Mouse (Mus musculus): ENCODE measurements around the gene Umad1. TPM values are rescaled to one million over a fixed set of nuclear protein-coding genes. Genes with fewer than 3 reads are reported as not detected.

The Umad1 gene
- polyA plus RNA-seq, 1 experiment from 2014 or later: 25.8 TPM

DNA sequence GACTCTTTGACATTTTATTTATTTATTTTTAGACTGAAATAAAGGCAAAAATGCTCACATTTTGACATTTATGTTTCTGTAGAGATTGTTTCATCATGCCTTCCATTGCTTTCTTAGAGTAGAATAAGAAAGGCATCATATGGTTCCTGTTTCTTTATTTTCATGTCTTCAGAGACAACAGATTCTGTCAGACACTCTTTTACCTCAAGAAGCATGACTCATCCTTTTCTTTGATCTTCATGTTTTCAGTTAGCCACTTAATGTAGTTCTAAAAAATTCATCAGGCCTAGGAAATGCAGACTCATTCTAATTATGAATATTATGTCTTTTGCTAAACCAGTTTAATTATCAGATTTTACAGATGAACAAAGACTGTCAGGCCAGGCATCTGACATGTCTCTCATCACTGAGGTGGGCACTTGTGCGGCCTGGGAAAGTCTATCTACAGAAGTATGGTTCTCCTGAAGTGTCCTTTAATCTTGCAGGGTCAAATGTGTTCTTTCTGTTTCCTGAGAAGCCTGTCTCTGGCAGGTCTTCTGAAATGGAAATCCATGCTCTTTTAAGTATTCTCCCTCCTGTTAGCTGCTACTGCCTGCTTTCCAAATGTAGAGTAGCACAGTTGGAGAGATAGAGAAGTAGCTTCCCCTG, 231.0 kb downstream of the Umad1 start:
- Histone ChIP-seq H3K27me3 (ENCODE audit: control insufficient read depth, insufficient read depth, low read length) (no peaks in the 10 kb centered on the region), H3K9ac (ENCODE audit: low read length) (no peak overlapping the region), H3K4me2 (ENCODE audit: low read depth) (no peak overlapping the region), H3K27ac (ENCODE audit: low read depth, low read length) (no peak overlapping the region), H3K36me3 (ENCODE audit: control insufficient read depth, insufficient read depth, low read length) (no peaks in the 10 kb centered on the region), H3K4me1 (ENCODE audit: control insufficient read depth, insufficient read depth, low read length) (no peaks in the 10 kb centered on the region), H3K4me3 (ENCODE audit: low read depth, low read length) (no peak overlapping the region), H3K9me3 (ENCODE audit: control insufficient read depth, low read length) (no peaks in the 10 kb centered on the region)
- WGBS: 66% methylated on average over 1 of the region's 1 CpGs
- DNase-seq (ENCODE audit: low spot score): no peak
- ATAC-seq (ENCODE audit: insufficient read depth, low FRiP score, low TSS enrichment): no peak

DNA sequence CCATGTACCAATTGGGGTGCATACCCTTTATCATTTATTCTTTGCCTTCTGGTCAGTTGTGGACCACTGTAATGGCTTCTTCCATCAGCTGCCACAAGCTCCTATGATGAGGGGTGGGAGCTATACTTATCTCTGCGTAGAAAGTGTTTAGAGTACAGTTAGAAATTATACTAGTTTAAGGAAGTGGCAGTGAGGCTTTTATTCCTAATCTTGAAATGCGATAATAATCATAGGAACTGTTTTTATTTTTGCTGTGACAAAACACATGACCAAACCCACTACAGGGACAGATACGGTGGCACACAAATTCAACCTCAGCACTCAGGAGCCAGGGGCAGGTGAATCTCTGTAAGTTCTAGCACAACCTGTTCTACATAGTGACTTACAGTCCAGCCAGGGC, 233.2 kb downstream of the Umad1 start:
- WGBS: 92% methylated on average over 3 of the region's 3 CpGs
- no peak for ATAC-seq (ENCODE audit: insufficient read depth, low FRiP score, low TSS enrichment)

DNA sequence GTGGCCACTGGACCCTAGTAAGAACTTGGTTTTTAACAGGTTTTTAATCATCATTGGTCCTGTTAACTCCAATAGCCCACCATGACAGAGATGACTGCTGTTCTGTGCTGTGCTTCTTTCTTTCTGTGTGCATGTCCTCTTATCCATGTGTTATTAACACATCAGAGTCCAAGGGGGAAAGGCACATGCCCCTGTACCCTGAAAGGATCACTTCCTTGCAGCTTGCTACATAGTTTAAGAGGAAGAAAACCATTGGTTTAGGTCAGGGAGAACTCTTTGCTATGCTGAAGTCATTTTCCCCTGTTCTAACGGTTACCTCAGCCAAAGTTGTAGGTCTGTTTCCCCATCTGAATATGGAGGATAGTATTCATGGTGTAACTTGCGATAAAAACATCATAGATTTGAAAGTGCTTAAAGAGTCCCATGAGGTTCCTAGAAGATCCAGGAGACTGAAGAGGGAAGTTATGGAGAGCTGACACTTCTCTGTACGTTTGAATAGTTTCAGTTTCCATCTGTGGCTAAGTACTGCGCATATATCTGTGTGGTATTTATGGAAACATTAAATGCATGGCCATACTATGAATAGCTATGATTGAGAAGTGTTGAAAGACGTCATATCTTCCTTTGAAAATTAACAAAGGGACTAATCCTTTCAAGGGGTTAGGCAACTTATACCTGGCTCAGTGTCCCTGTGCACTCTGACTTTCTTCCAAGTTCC, 236.2 kb downstream of the Umad1 start:
- H3K9me3 ChIP-seq (ENCODE audit: control insufficient read depth, low read length): no peaks in the 10 kb centered on the region
- 85% methylated on average over 5 of the region's 5 CpGs for whole genome bisulfite sequencing
- no peak overlapping the region for H3K4me2 ChIP-seq (ENCODE audit: low read depth)
- no peak overlapping the region for H3K9ac ChIP-seq (ENCODE audit: low read length)
- DNase-seq (ENCODE audit: low spot score) (no peak), ATAC-seq (ENCODE audit: insufficient read depth, low FRiP score, low TSS enrichment) (no peak)
- H3K4me3 ChIP-seq (ENCODE audit: low read depth, low read length): no peak overlapping the region
- no peaks in the 10 kb centered on the region for H3K4me1 ChIP-seq (ENCODE audit: control insufficient read depth, insufficient read depth, low read length)
- H3K27ac ChIP-seq (ENCODE audit: low read depth, low read length): no peak overlapping the region
- no peaks in the 10 kb centered on the region for H3K36me3 ChIP-seq (ENCODE audit: control insufficient read depth, insufficient read depth, low read length)
- H3K27me3 ChIP-seq (ENCODE audit: control insufficient read depth, insufficient read depth, low read length): no peaks in the 10 kb centered on the region

More for the DNA sequence above, 233.2 kb downstream of the Umad1 start:
- no peak overlapping the region for H3K4me3 ChIP-seq (ENCODE audit: low read depth, low read length)
- H3K4me1 ChIP-seq (ENCODE audit: control insufficient read depth, insufficient read depth, low read length): no peaks in the 10 kb centered on the region
- H3K9me3 ChIP-seq (ENCODE audit: control insufficient read depth, low read length): no peaks in the 10 kb centered on the region
- no peak overlapping the region for H3K4me2 ChIP-seq (ENCODE audit: low read depth)
- no peak for DNase-seq (ENCODE audit: low spot score)
- H3K27me3 ChIP-seq (ENCODE audit: control insufficient read depth, insufficient read depth, low read length): no peaks in the 10 kb centered on the region
- H3K36me3 ChIP-seq (ENCODE audit: control insufficient read depth, insufficient read depth, low read length): no peaks in the 10 kb centered on the region
- no peak overlapping the region for H3K9ac ChIP-seq (ENCODE audit: low read length)
- H3K27ac ChIP-seq (ENCODE audit: low read depth, low read length): no peak overlapping the region

DNA sequence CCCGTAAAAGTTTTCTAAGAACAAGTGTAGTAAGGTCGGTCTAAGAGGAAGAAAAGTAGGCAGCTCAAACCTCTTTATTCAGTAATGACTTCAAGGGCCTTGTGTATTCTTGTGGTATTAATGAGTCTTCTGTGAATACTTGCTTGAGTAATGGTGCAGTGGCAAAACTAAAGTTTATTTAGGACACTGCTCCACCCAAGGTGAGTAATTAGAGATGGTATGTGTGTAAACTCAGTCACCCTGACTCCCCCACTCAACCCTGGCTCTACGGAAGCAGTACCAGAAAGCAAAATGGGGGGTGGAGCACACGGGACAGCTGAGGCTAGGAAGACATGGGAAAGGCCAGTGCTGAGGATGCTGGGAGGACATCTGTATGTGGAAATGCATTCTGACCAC, 236.7 kb downstream of the Umad1 start:
- no peak overlapping the region for H3K27ac ChIP-seq (ENCODE audit: low read depth, low read length)
- no peaks in the 10 kb centered on the region for H3K9me3 ChIP-seq (ENCODE audit: control insufficient read depth, low read length)
- no peak overlapping the region for H3K9ac ChIP-seq (ENCODE audit: low read length)
- ATAC-seq (ENCODE audit: insufficient read depth, low FRiP score, low TSS enrichment): no peak
- DNase-seq (ENCODE audit: low spot score): no peak
- 80% methylated on average over 4 of the region's 4 CpGs for WGBS
- no peak overlapping the region for H3K4me2 ChIP-seq (ENCODE audit: low read depth)
- H3K4me3 ChIP-seq (ENCODE audit: low read depth, low read length): no peak overlapping the region
- H3K4me1 ChIP-seq (ENCODE audit: control insufficient read depth, insufficient read depth, low read length): no peaks in the 10 kb centered on the region
- H3K27me3 ChIP-seq (ENCODE audit: control insufficient read depth, insufficient read depth, low read length): no peaks in the 10 kb centered on the region
- no peaks in the 10 kb centered on the region for H3K36me3 ChIP-seq (ENCODE audit: control insufficient read depth, insufficient read depth, low read length)

GRCm38 (mm10) chr6:8497234-8497867, 238.3 kb downstream of the Umad1 start:
- Histone ChIP-seq H3K27ac (ENCODE audit: low read depth, low read length) (no peak overlapping the region), H3K36me3 (ENCODE audit: control insufficient read depth, insufficient read depth, low read length) (no peaks in the 10 kb centered on the region), H3K9ac (ENCODE audit: low read length) (no peak overlapping the region), H3K4me1 (ENCODE audit: control insufficient read depth, insufficient read depth, low read length) (no peaks in the 10 kb centered on the region), H3K9me3 (ENCODE audit: control insufficient read depth, low read length) (no peaks in the 10 kb centered on the region), H3K4me2 (ENCODE audit: low read depth) (no peak overlapping the region), H3K27me3 (ENCODE audit: control insufficient read depth, insufficient read depth, low read length) (no peaks in the 10 kb centered on the region), H3K4me3 (ENCODE audit: low read depth, low read length) (no peak overlapping the region)
- WGBS: 78% methylated on average over 6 of the region's 6 CpGs
- DNase-seq (ENCODE audit: low spot score) (no peak), ATAC-seq (ENCODE audit: insufficient read depth, low FRiP score, low TSS enrichment) (no peak)

DNA sequence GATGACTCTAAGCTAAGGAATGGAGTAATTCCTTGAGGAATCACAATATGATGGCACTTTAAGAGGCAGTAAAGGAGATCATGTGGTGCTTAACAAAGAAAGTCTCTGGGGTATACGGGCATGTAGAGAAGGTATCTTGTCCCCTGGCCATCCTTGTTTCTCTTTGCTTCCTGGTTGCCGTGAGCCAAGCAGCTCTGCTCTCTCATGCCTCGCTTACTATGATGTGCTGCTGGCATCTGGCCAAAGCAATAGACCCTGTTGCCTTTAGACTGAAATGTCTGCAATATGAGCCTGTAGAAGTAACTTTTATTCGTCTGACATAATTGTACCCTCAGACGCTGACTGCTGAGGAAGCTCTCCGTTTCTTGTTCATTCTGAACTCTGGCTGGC, 238.8 kb downstream of the Umad1 start:
- H3K27ac ChIP-seq (ENCODE audit: low read depth, low read length): no peak overlapping the region
- H3K4me3 ChIP-seq (ENCODE audit: low read depth, low read length): no peak overlapping the region
- no peaks in the 10 kb centered on the region for H3K27me3 ChIP-seq (ENCODE audit: control insufficient read depth, insufficient read depth, low read length)
- H3K4me2 ChIP-seq (ENCODE audit: low read depth): no peak overlapping the region
- H3K9me3 ChIP-seq (ENCODE audit: control insufficient read depth, low read length): no peaks in the 10 kb centered on the region
- ATAC-seq (ENCODE audit: insufficient read depth, low FRiP score, low TSS enrichment) (no peak), DNase-seq (ENCODE audit: low spot score) (no peak)
- no peaks in the 10 kb centered on the region for H3K4me1 ChIP-seq (ENCODE audit: control insufficient read depth, insufficient read depth, low read length)
- H3K36me3 ChIP-seq (ENCODE audit: control insufficient read depth, insufficient read depth, low read length): no peaks in the 10 kb centered on the region
- H3K9ac ChIP-seq (ENCODE audit: low read length): no peak overlapping the region
- WGBS: 73% methylated on average over 6 of the region's 6 CpGs

GRCm38 (mm10) chr6:8498961-8499360, 239.9 kb downstream of the Umad1 start:
- Histone ChIP-seq H3K27ac (ENCODE audit: low read depth, low read length) (no peak overlapping the region), H3K9me3 (ENCODE audit: control insufficient read depth, low read length) (no peaks in the 10 kb centered on the region), H3K4me1 (ENCODE audit: control insufficient read depth, insufficient read depth, low read length) (no peaks in the 10 kb centered on the region), H3K27me3 (ENCODE audit: control insufficient read depth, insufficient read depth, low read length) (no peaks in the 10 kb centered on the region), H3K4me3 (ENCODE audit: low read depth, low read length) (no peak overlapping the region), H3K4me2 (ENCODE audit: low read depth) (no peak overlapping the region), H3K36me3 (ENCODE audit: control insufficient read depth, insufficient read depth, low read length) (no peaks in the 10 kb centered on the region), H3K9ac (ENCODE audit: low read length) (no peak overlapping the region)
- WGBS: 91% methylated on average over 3 of the region's 3 CpGs
- no peak for DNase-seq (ENCODE audit: low spot score)
- no peak for ATAC-seq (ENCODE audit: insufficient read depth, low FRiP score, low TSS enrichment)

DNA sequence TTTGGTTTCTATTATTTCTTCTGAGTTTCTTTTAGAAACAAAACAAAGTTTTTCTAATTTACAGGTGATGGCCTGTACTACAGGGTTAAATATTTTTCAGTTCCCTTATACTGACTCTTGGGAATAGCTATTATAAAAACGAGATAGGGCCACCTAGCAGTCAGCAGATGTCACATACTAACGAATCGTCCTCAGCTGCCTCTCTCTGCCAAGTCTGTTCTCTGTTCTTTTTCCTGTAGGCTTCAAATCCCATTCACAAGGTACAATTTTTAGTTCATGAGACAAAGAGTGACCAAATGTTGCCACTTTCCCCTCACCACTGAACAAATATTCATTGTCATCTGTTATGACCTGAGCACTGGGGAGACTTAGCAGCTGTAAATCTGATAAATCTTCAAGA, 244.9 kb downstream of the Umad1 start:
- 67% methylated on average over 3 of the region's 3 CpGs for WGBS

More for the DNA sequence above, 244.9 kb downstream of the Umad1 start:
- H3K36me3 ChIP-seq (ENCODE audit: control insufficient read depth, insufficient read depth, low read length): no peaks in the 10 kb centered on the region
- H3K9ac ChIP-seq (ENCODE audit: low read length): no peak overlapping the region
- H3K4me2 ChIP-seq (ENCODE audit: low read depth): no peak overlapping the region
- H3K27me3 ChIP-seq (ENCODE audit: control insufficient read depth, insufficient read depth, low read length): no peaks in the 10 kb centered on the region
- no peaks in the 10 kb centered on the region for H3K4me1 ChIP-seq (ENCODE audit: control insufficient read depth, insufficient read depth, low read length)
- H3K4me3 ChIP-seq (ENCODE audit: low read depth, low read length): no peak overlapping the region
- ATAC-seq (ENCODE audit: insufficient read depth, low FRiP score, low TSS enrichment) (no peak), DNase-seq (ENCODE audit: low spot score) (no peak)
- H3K27ac ChIP-seq (ENCODE audit: low read depth, low read length): no peak overlapping the region
- no peaks in the 10 kb centered on the region for H3K9me3 ChIP-seq (ENCODE audit: control insufficient read depth, low read length)
